Mouse (Mus musculus): ENCODE measurements at regions not wholly inside any gene's neighbourhood (a gene's known extent, or its start where the extent isn't known, plus 50 kb on each side); places are given as distances from the start of the nearest gene placed in this dataset.

GRCm38 (mm10) chr8:12151679-12152078, 126.9 kb upstream of the A230072I06Rik start:
- no peak for DNase-seq

- no peak for DNase-seq
Measured at GRCm38 (mm10) chr8:12152825-12153224, 125.8 kb upstream of the A230072I06Rik start.

DNA sequence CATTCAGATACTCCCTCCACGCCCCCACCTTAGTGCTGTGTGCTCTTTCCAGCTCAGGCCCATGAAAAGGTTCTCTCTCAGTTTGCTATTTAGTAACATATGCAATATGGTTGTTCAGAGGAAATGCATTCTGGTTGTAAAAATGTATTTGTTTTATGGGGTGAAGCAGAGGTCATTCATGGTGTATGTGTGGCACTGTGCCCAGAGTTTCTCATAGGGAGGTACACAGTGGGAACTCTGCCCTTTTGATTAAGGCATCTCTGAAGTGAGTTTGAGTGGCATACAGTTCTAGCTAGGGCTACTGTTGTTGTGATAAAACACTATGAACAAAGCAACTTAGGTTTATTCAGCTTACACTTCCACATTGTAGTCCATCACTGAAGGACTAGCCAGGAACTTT, 121.7 kb upstream of the A230072I06Rik start:
- no peak for DNase-seq

DNA sequence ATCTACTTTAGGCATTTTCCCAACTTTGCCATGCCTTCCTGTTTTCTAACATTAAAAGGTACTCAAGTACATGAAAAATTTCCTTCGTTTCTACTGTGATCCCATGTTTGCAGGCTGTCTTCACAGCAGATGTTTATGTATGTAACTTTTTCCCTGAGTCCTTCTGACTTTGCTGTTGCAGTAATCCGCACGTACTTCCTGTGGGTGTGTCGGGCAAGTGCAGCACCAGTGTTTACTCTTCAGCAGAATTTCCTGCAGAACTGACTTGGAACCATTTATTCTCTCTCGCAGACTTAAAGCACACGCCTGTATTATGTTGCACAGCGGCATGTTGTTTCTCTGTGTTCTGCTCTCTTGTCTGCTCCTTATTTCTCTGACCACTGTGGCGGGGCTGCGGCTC, 120.4 kb upstream of the A230072I06Rik start:
- no peak for DNase-seq

- DNase-seq = no peak
Measured at GRCm38 (mm10) chr8:12162921-12163705, 115.5 kb upstream of the A230072I06Rik start.

GRCm38 (mm10) chr8:12165487-12166152, 113.0 kb upstream of the A230072I06Rik start:
- DNase-seq = no peak

GRCm38 (mm10) chr8:12171788-12172187, 106.8 kb upstream of the A230072I06Rik start:
- no peak for DNase-seq

DNA sequence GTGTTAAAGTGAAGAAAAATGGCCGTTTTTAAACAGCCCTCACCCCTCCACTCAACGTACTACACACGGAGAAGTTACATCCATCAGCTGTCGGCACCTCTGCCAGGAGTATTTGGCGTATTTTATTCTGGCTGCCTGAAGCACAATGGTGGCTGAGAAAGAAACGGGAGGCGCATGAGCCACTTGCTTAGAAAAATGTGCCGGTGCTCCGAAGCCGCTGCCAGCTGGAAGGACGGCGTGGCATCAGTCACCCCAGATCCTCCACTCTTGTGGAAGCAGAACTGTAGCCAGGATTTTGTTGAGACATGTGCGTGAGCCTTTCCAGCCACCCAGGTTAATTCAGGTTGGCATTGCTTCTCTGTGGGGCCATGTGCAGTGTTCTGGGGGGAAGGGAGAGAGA, 103.1 kb upstream of the A230072I06Rik start:
- no peak for DNase-seq

DNA sequence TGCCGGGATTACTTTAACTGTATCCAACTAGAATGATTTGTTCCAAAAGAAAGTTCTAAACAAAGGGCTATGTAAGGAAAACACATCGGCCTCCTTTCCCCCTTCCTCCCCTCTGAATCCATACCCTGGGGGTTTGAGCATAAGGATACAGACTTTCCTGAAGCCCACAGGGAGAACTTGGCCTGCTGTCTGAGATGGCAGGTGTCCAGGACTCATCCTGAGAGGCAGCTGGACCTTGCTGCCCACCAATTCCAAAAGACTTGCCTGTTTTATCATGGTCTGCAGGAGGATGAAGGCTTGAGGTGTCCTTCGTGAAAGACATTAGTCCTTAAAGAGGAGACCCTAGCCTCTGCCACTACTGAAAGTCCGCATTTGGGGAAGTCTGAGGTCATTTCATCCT, 94.0 kb upstream of the A230072I06Rik start:
- DNase-seq = no peak

DNA sequence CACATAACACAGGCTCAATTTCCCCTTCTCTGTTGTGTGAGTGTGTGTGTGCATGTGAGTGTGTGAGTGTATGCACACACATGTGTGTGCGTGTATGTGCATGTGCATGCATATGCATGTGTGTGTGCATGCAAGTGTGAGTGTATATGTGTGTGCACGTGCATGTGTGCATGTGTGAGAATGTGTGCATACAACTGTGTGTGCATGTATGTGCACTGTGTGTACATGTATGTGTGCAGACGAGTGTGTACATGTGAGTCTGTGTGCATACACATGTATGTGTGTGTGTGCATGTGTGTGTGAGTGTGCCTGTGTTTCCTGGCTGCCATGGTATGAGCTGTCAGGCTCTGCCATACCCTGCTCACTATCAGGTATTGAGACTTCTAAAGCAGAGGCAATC, 91.3 kb upstream of the A230072I06Rik start:
- no peak for DNase-seq

- no peak for DNase-seq
Measured at GRCm38 (mm10) chr8:12188451-12188850, 90.2 kb upstream of the A230072I06Rik start.

GRCm38 (mm10) chr8:12188960-12189359, 89.7 kb upstream of the A230072I06Rik start:
- no peak for DNase-seq

DNA sequence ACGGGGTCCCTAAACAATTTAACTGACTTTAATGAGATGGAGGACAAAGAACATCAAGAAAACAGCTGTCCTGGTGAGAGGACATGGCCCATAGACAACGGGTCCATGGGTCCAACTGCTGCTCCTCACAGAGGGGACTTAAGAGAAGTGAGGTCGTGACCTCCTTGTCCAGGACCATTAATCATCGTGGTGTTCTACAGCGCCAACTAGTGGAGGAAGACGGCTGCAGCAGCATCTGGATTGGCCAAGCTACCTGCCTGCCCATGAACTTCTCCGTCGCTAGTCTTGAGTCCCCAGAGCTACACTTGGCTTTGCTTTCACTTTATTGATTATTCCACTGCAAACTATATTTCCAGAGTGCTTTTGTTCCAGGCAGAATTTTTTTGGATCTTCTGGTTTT, 86.6 kb upstream of the A230072I06Rik start:
- peak; percentile 56 for DNase-seq

- DNase-seq = no peak
Measured at GRCm38 (mm10) chr8:12205909-12206308, 72.7 kb upstream of the A230072I06Rik start.

DNA sequence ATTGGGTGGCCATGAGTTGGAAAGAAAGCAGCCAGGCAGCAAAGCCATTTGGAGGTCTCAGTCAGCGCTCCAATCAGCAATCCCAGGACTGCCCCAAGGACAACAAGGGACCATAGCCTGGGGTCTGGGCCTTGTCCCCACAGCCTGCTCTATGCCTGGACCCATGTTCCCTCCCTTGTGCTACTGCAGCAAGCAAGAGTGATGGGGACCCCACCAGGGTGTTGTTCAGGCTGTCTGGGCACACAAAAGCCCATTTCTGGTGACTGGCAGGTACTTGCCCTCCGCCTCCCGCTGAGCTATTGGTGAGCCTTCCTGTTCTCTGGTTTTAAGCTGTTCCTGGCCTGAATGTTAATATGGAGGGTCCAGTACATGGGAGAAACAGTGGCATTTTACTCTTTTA, 71.2 kb upstream of the A230072I06Rik start:
- DNase-seq = no peak

GRCm38 (mm10) chr8:12213774-12214173, 64.8 kb upstream of the A230072I06Rik start:
- no peak for DNase-seq

- DNase-seq = peak; percentile 52
Measured at GRCm38 (mm10) chr8:12214205-12215019, 64.2 kb upstream of the A230072I06Rik start.

DNA sequence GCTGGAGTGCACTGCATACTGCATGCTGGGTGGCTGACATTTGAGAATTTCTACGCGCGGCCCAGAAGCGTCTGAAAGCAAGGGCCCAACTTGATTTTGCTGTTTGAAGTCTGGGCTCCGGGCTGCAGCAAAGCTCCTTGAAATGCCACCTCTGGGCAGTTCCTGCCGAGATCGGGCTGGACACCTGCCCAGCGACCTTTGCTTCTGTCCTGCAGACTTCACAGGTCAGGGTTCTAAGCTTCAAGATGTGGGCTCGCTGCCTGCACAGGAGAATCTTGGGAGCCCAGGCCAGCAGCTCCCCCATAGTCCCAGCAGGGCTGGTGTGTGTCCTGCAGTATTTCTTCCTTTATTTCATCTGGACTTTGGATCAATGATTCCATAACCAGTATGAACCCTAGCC, 57.1 kb upstream of the A230072I06Rik start:
- DNase-seq = no peak

- DNase-seq = no peak
Measured at GRCm38 (mm10) chr8:12223376-12223775, 55.2 kb upstream of the A230072I06Rik start.

Data from retina, postnatal 1 day (tissue).